Mouse (Mus musculus) myocyte (in vitro differentiated cells): ENCODE results near the gene Vgll2.

ENCODE experiments used
- E2F4 ChIP-seq: IDR thresholded peaks from one replicate; pipeline ENCODE4 v1.6.1; 2011; ENCODE audit warnings: mild to moderate bottlenecking, control low read depth, moderate library complexity; ENCODE audit not compliant: insufficient read depth
- MAX ChIP-seq: IDR thresholded peaks from one replicate; pipeline ENCODE4 v1.6.1; 2011; ENCODE audit warnings: low read depth, mild to moderate bottlenecking, control low read depth
- MYOD1 ChIP-seq, 3 experiments: IDR thresholded peaks; one replicate each; pipeline ENCODE4 v1.6.1; 2011; ENCODE audit warnings: control low read depth in 2 of 3, low read depth in 2 of 3, mild to moderate bottlenecking in 2 of 3, moderate library complexity in 1 of 3; ENCODE audit not compliant: insufficient read length in 2 of 3, control insufficient read depth in 1 of 3
- POLR2A ChIP-seq: IDR thresholded peaks from one replicate; pipeline ENCODE4 v1.6.1; 2011; ENCODE audit warnings: low read depth, mild to moderate bottlenecking, control low read depth, moderate library complexity; ENCODE audit not compliant: insufficient read length
- POLR2AphosphoS2 ChIP-seq: IDR thresholded peaks from one replicate; pipeline ENCODE4 v1.6.1; 2011; ENCODE audit warnings: low read depth, control low read depth; ENCODE audit not compliant: insufficient read length
- TCF3 ChIP-seq: IDR thresholded peaks from one replicate; pipeline ENCODE4 v1.6.1; 2011; ENCODE audit warnings: low read depth, control low read depth; ENCODE audit not compliant: insufficient read length
- USF1 ChIP-seq: IDR thresholded peaks from one replicate; pipeline ENCODE4 v1.6.1; 2011; ENCODE audit warnings: low read depth, mild to moderate bottlenecking, control low read depth, moderate library complexity

DNA sequence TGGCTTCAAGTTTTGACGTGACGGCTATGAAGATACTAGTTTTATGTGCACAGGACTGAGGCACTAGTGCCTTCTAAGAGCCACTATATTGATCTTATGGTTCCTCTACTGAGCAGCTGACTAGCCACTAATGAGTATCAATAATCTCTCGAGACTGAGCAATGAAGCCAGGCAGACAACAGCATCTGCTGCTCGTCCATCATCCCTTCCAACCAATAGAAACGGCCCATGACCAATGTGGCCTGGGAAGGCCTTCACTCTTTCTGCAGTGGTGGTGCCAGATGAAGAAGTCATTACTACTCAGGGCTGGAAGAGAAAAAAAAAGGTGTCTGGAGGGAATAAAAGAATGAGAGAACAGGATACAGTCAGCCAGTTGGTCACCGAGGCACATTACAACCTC is 39.9 kb upstream of the Vgll2 start:
- no peak for TF ChIP-seq USF1
- TF ChIP-seq POLR2A: no peak
- no peak for TF ChIP-seq MAX
- TF ChIP-seq TCF3: no peak
- TF ChIP-seq E2F4: no peak
- TF ChIP-seq MYOD1 (IDR thresholded peaks at IDR 0.05; ENCODE audit: control insufficient read depth in 1 of 3, insufficient read length in 2 of 3, low read depth in 2 of 3): peak in 2 of 3 experiments; percentile 62 to 76
- TF ChIP-seq POLR2AphosphoS2: no peak
